Mouse (Mus musculus): ENCODE results near the gene Mydgf. TPM values are rescaled to one million over a fixed set of nuclear protein-coding genes. Genes with fewer than 3 reads are reported as not detected.

Gene Mydgf
- total and polyA plus RNA-seq, 3 experiments: 61.1 to 101 (median 85.5) TPM

- Histone ChIP-seq H3K79me2 (replicated peaks; ENCODE audit: control insufficient read depth, extremely low read depth, insufficient read depth, poor library complexity, severe bottlenecking) (no peaks in the 10 kb centered on the region), H3K9me3 (replicated peaks; ENCODE audit: low read length) (no peaks in the 10 kb centered on the region), H3K9ac (ENCODE audit: insufficient read depth, low read depth) (no peak overlapping the region), H3K27me3 (replicated peaks) (peaks cover 65% of the 10 kb centered on the region), H3K36me3 (replicated peaks in 1 of 2; ENCODE audit: control insufficient read depth in 1 of 2, insufficient read depth in 1 of 2, low read length in 1 of 2) (no peaks in the 10 kb centered on the region), H3K27ac (ENCODE audit: insufficient read depth, low read depth) (no peak overlapping the region), H3K4me3 (replicated peaks in 1 of 3; ENCODE audit: low read depth in 2 of 3, low read length in 2 of 3, poor library complexity in 1 of 3) (no peak overlapping the region), H3K4me1 (ENCODE audit: control insufficient read depth in 1 of 2, insufficient read depth in 2 of 2) (peaks cover 4 to 37% of the 10 kb centered on the region in 2 experiments; a peak in 3 of 4 replicates), H3K4me2 (ENCODE audit: insufficient read depth, low read depth, poor library complexity, severe bottlenecking) (no peak overlapping the region)
- TF ChIP-seq MAX (IDR thresholded peaks at IDR 0.05; ENCODE audit: low read length): no peak
- TF ChIP-seq TBP (conservative IDR thresholded peaks at IDR 0.05; ENCODE audit: low read depth, low read length): no peak
- no peak for TF ChIP-seq IRF4 (IDR thresholded peaks at IDR 0.05; ENCODE audit: low read depth, low read length)
- no peak for TF ChIP-seq EP300 (IDR thresholded peaks at IDR 0.05; ENCODE audit: low read length)
- TF ChIP-seq JUN (IDR thresholded peaks at IDR 0.05; ENCODE audit: insufficient read depth, low read depth, low read length): no peak
- no peak for TF ChIP-seq ZNF384 (IDR thresholded peaks at IDR 0.05; ENCODE audit: low read depth, low read length)
- peak; percentile 95 to 97 for TF ChIP-seq CTCF (conservative IDR thresholded peaks at IDR 0.05 in 1 of 2, IDR thresholded peaks at IDR 0.05 in 1 of 2; ENCODE audit: low read depth in 2 of 2, low read length in 2 of 2)
- TF ChIP-seq USF1 (IDR thresholded peaks at IDR 0.05; ENCODE audit: low read depth, low read length): no peak
- TF ChIP-seq MXI1 (IDR thresholded peaks at IDR 0.05; ENCODE audit: low read depth, low read length): no peak
- TF ChIP-seq ELF1 (IDR thresholded peaks at IDR 0.05; ENCODE audit: low read depth, low read length): no peak
- no peak for TF ChIP-seq JUND (conservative IDR thresholded peaks at IDR 0.05; ENCODE audit: low read depth, low read length)
- TF ChIP-seq CHD2 (IDR thresholded peaks at IDR 0.05; ENCODE audit: low read length): no peak
- peak; percentile 13; the same call in 1 of the 2 replicates for TF ChIP-seq BHLHE40 (IDR thresholded peaks at IDR 0.05; ENCODE audit: low read depth, low read length)
- no peak for TF ChIP-seq PAX5 (IDR thresholded peaks at IDR 0.05; ENCODE audit: low read length)
- TF ChIP-seq CHD1 (IDR thresholded peaks at IDR 0.05; ENCODE audit: low read depth, low read length): no peak
- TF ChIP-seq POLR2A (IDR thresholded peaks at IDR 0.05; ENCODE audit: low read depth, low read length): no peak
- TF ChIP-seq MAZ (IDR thresholded peaks at IDR 0.05; ENCODE audit: low read depth, low read length): no peak
- TF ChIP-seq ZC3H11A (IDR thresholded peaks at IDR 0.05; ENCODE audit: low read depth, low read length): peak; percentile 35
- TF ChIP-seq SMC3 (IDR thresholded peaks at IDR 0.05; ENCODE audit: low read depth, low read length): peak; percentile 90
- 0 out of 2 replicates have a peak, but pooled peaks have one; percentile 29 for TF ChIP-seq NRF1 (IDR thresholded peaks at IDR 0.05; ENCODE audit: low read depth, low read length)
- TF ChIP-seq RCOR1 (conservative IDR thresholded peaks at IDR 0.05; ENCODE audit: low read depth, low read length): no peak
- TF ChIP-seq ETS1 (conservative IDR thresholded peaks at IDR 0.05; ENCODE audit: low read depth, low read length): no peak
- TF ChIP-seq UBTF (IDR thresholded peaks at IDR 0.05; ENCODE audit: low read depth, low read length): no peak
- TF ChIP-seq POLR2AphosphoS2 (IDR thresholded peaks at IDR 0.05; ENCODE audit: low read depth, low read length): no peak
- TF ChIP-seq ZMIZ1 (IDR thresholded peaks at IDR 0.05; ENCODE audit: low read depth, low read length): no peak
- no peak for TF ChIP-seq MAFK (IDR thresholded peaks at IDR 0.05; ENCODE audit: insufficient replicate concordance, low read length)
- no peak; the same call in 1 of the 2 replicates for TF ChIP-seq HCFC1 (IDR thresholded peaks at IDR 0.05; ENCODE audit: low read depth, low read length)
- no peak for TF ChIP-seq TCF12 (IDR thresholded peaks at IDR 0.05; ENCODE audit: low read depth, low read length)
- no peak for TF ChIP-seq E2F4 (IDR thresholded peaks at IDR 0.05; ENCODE audit: insufficient replicate concordance, low read depth, low read length)
- no peak for TF ChIP-seq MEF2A (IDR thresholded peaks at IDR 0.05; ENCODE audit: borderline replicate concordance, low read depth, low read length)
- TF ChIP-seq RAD21 (IDR thresholded peaks at IDR 0.05; ENCODE audit: low read depth, low read length): peak; percentile 93
- no peak for TF ChIP-seq KAT2A (IDR thresholded peaks at IDR 0.05; ENCODE audit: insufficient replicate concordance, low read length)
- no peak for TF ChIP-seq GABPA (IDR thresholded peaks at IDR 0.05; ENCODE audit: insufficient replicate concordance, low read depth, low read length)
- no peak for TF ChIP-seq ZKSCAN1 (IDR thresholded peaks at IDR 0.05; ENCODE audit: borderline replicate concordance, low read depth, low read length)
- TF ChIP-seq USF2 (conservative IDR thresholded peaks at IDR 0.05; ENCODE audit: low read depth, low read length): no peak
- TF ChIP-seq NELFE (IDR thresholded peaks at IDR 0.05; ENCODE audit: low read depth, low read length): peak; percentile 41; the same call in 1 of the 2 replicates
- no peak for TF ChIP-seq MYC (IDR thresholded peaks at IDR 0.05; ENCODE audit: low read depth, low read length)
- TF ChIP-seq SIN3A (IDR thresholded peaks at IDR 0.05; ENCODE audit: low read length): no peak
- peak; percentile 47 for DNase-seq (ENCODE audit: extremely low read depth)
- dilution Hi-C loops (cut with MboI; ENCODE audit: extremely low pct_ligation_motif_present, extremely low pct_unique_long_range_greater_than_20kb, low sequenced_read_pairs) (no loop called here), in situ Hi-C loops (cut with MboI; ENCODE audit: low pct_ligation_motif_present, low pct_unique_long_range_greater_than_20kb, low sequenced_read_pairs) (loop anchor here (5.0 kb wide), 1 partner anchor 32 kb away; no protein-coding TSS in a partner anchor)
Measured at GRCm38 (mm10) chr17:56159729-56160128, 24.0 kb downstream of the Mydgf start.

Data from CH12.LX (cell line).